Mouse (Mus musculus): Measurements from ENCODE around the gene Bok. TPM values are rescaled to one million over a fixed set of nuclear protein-coding genes. Genes with fewer than 3 reads are reported as not detected.
A peak's percentile ranks its signal among the peaks of the same experiment; 100 is the strongest.

Bok gene
- polyA plus RNA-seq, 1 experiment from 2014 or later, result 24.6 TPM

GRCm38 (mm10) chr1:93705389-93705788 lies 19.9 kb downstream of the Bok start:
- Histone ChIP-seq H3K36me3 (replicated peaks; ENCODE audit: control insufficient read depth, insufficient read depth, low read depth, low read length) (no peaks in the 10 kb centered on the region), H3K27ac (replicated peaks; ENCODE audit: low read depth, low read length) (no peak overlapping the region), H3K4me1 (ENCODE audit: control insufficient read depth, insufficient read depth, low read length) (no peaks in the 10 kb centered on the region), H3K4me2 (ENCODE audit: low read depth, low read length) (no peak overlapping the region), H3K27me3 (ENCODE audit: control insufficient read depth, insufficient read depth, low read length) (no peaks in the 10 kb centered on the region), H3K9me3 (replicated peaks; ENCODE audit: control insufficient read depth, low read length) (no peaks in the 10 kb centered on the region), H3K9ac (replicated peaks; ENCODE audit: low read length) (no peak overlapping the region), H3K4me3 (ENCODE audit: low read depth, low read length) (no peak overlapping the region)
- WGBS, result 83% methylated on average over 3 of the region's 3 CpGs
- no peak for ATAC-seq (replicated peaks; ENCODE audit: insufficient number of reproducible peaks, low FRiP score, low TSS enrichment, low read depth)
- DNase-seq (ENCODE audit: low spot score), result no peak

GRCm38 (mm10) chr1:93716166-93716565 lies 30.7 kb downstream of the Bok start:
- 82% methylated on average over 2 of the region's 2 CpGs for WGBS
- H3K9ac ChIP-seq (replicated peaks; ENCODE audit: low read length), result no peak overlapping the region
- H3K9me3 ChIP-seq (replicated peaks; ENCODE audit: control insufficient read depth, low read length), result no peaks in the 10 kb centered on the region
- H3K4me2 ChIP-seq (ENCODE audit: low read depth, low read length), result no peak overlapping the region
- no peaks in the 10 kb centered on the region; the same call in 1 of the 2 replicates for H3K36me3 ChIP-seq (replicated peaks; ENCODE audit: control insufficient read depth, insufficient read depth, low read depth, low read length)
- H3K4me1 ChIP-seq (ENCODE audit: control insufficient read depth, insufficient read depth, low read length), result no peaks in the 10 kb centered on the region
- no peak overlapping the region for H3K4me3 ChIP-seq (ENCODE audit: low read depth, low read length)
- DNase-seq (ENCODE audit: low spot score) (no peak), ATAC-seq (replicated peaks; ENCODE audit: insufficient number of reproducible peaks, low FRiP score, low TSS enrichment, low read depth) (no peak)
- no peak overlapping the region for H3K27ac ChIP-seq (replicated peaks; ENCODE audit: low read depth, low read length)
- no peaks in the 10 kb centered on the region for H3K27me3 ChIP-seq (ENCODE audit: control insufficient read depth, insufficient read depth, low read length)

- H3K4me1 ChIP-seq (ENCODE audit: control insufficient read depth, insufficient read depth, low read length), result no peaks in the 10 kb centered on the region
- no peaks in the 10 kb centered on the region; the same call in 1 of the 2 replicates for H3K36me3 ChIP-seq (replicated peaks; ENCODE audit: control insufficient read depth, insufficient read depth, low read depth, low read length)
- H3K4me2 ChIP-seq (ENCODE audit: low read depth, low read length), result no peak overlapping the region
- peak; percentile 59; the same call in 1 of the 2 replicates for ATAC-seq (replicated peaks; ENCODE audit: insufficient number of reproducible peaks, low FRiP score, low TSS enrichment, low read depth)
- H3K27ac ChIP-seq (replicated peaks; ENCODE audit: low read depth, low read length), result no peak overlapping the region
- no peak overlapping the region for H3K9ac ChIP-seq (replicated peaks; ENCODE audit: low read length)
- H3K27me3 ChIP-seq (ENCODE audit: control insufficient read depth, insufficient read depth, low read length), result no peaks in the 10 kb centered on the region
- no peaks in the 10 kb centered on the region for H3K9me3 ChIP-seq (replicated peaks; ENCODE audit: control insufficient read depth, low read length)
- WGBS, result 75% methylated on average over 7 of the region's 7 CpGs
- H3K4me3 ChIP-seq (ENCODE audit: low read depth, low read length), result no peak overlapping the region
- DNase-seq (ENCODE audit: low spot score), result no peak
These were observed 36.1 kb downstream of the Bok start for GRCm38 (mm10) chr1:93721557-93721956.

GRCm38 (mm10) chr1:93724623-93725022 lies 39.2 kb downstream of the Bok start:
- ATAC-seq (replicated peaks; ENCODE audit: insufficient number of reproducible peaks, low FRiP score, low TSS enrichment, low read depth) (no peak), DNase-seq (ENCODE audit: low spot score) (no peak)
- Histone ChIP-seq H3K27ac (replicated peaks; ENCODE audit: low read depth, low read length) (no peak overlapping the region), H3K27me3 (ENCODE audit: control insufficient read depth, insufficient read depth, low read length) (no peaks in the 10 kb centered on the region), H3K9ac (replicated peaks; ENCODE audit: low read length) (no peak overlapping the region), H3K4me2 (ENCODE audit: low read depth, low read length) (no peak overlapping the region), H3K4me3 (ENCODE audit: low read depth, low read length) (no peak overlapping the region), H3K4me1 (ENCODE audit: control insufficient read depth, insufficient read depth, low read length) (no peaks in the 10 kb centered on the region), H3K9me3 (replicated peaks; ENCODE audit: control insufficient read depth, low read length) (no peaks in the 10 kb centered on the region), H3K36me3 (replicated peaks; ENCODE audit: control insufficient read depth, insufficient read depth, low read depth, low read length) (no peaks in the 10 kb centered on the region)
- 89% methylated on average over 3 of the region's 3 CpGs for WGBS

GRCm38 (mm10) chr1:93725665-93726064 lies 40.2 kb downstream of the Bok start:
- Histone ChIP-seq H3K4me2 (ENCODE audit: low read depth, low read length) (no peak overlapping the region), H3K9ac (replicated peaks; ENCODE audit: low read length) (no peak overlapping the region), H3K27me3 (ENCODE audit: control insufficient read depth, insufficient read depth, low read length) (no peaks in the 10 kb centered on the region), H3K9me3 (replicated peaks; ENCODE audit: control insufficient read depth, low read length) (no peaks in the 10 kb centered on the region), H3K27ac (replicated peaks; ENCODE audit: low read depth, low read length) (no peak overlapping the region), H3K4me3 (ENCODE audit: low read depth, low read length) (no peak overlapping the region), H3K4me1 (ENCODE audit: control insufficient read depth, insufficient read depth, low read length) (no peaks in the 10 kb centered on the region), H3K36me3 (replicated peaks; ENCODE audit: control insufficient read depth, insufficient read depth, low read depth, low read length) (no peaks in the 10 kb centered on the region)
- 91% methylated on average over 5 of the region's 5 CpGs for WGBS
- ATAC-seq (replicated peaks; ENCODE audit: insufficient number of reproducible peaks, low FRiP score, low TSS enrichment, low read depth) (no peak), DNase-seq (ENCODE audit: low spot score) (no peak)

GRCm38 (mm10) chr1:93726116-93726515 lies 40.7 kb downstream of the Bok start:
- DNase-seq (ENCODE audit: low spot score) (no peak), ATAC-seq (replicated peaks; ENCODE audit: insufficient number of reproducible peaks, low FRiP score, low TSS enrichment, low read depth) (no peak)
- Histone ChIP-seq H3K36me3 (replicated peaks; ENCODE audit: control insufficient read depth, insufficient read depth, low read depth, low read length) (no peaks in the 10 kb centered on the region), H3K9ac (replicated peaks; ENCODE audit: low read length) (no peak overlapping the region), H3K9me3 (replicated peaks; ENCODE audit: control insufficient read depth, low read length) (no peaks in the 10 kb centered on the region), H3K4me2 (ENCODE audit: low read depth, low read length) (no peak overlapping the region), H3K4me1 (ENCODE audit: control insufficient read depth, insufficient read depth, low read length) (no peaks in the 10 kb centered on the region), H3K27ac (replicated peaks; ENCODE audit: low read depth, low read length) (no peak overlapping the region), H3K27me3 (ENCODE audit: control insufficient read depth, insufficient read depth, low read length) (no peaks in the 10 kb centered on the region), H3K4me3 (ENCODE audit: low read depth, low read length) (no peak overlapping the region)
- WGBS, result 86% methylated on average over 3 of the region's 3 CpGs

GRCm38 (mm10) chr1:93726974-93727373 lies 41.5 kb downstream of the Bok start:
- 83% methylated on average over 3 of the region's 3 CpGs for WGBS
- no peaks in the 10 kb centered on the region for H3K27me3 ChIP-seq (ENCODE audit: control insufficient read depth, insufficient read depth, low read length)
- H3K27ac ChIP-seq (replicated peaks; ENCODE audit: low read depth, low read length), result no peak overlapping the region
- H3K4me3 ChIP-seq (ENCODE audit: low read depth, low read length), result no peak overlapping the region
- no peaks in the 10 kb centered on the region for H3K4me1 ChIP-seq (ENCODE audit: control insufficient read depth, insufficient read depth, low read length)
- no peaks in the 10 kb centered on the region for H3K36me3 ChIP-seq (replicated peaks; ENCODE audit: control insufficient read depth, insufficient read depth, low read depth, low read length)
- ATAC-seq (replicated peaks; ENCODE audit: insufficient number of reproducible peaks, low FRiP score, low TSS enrichment, low read depth), result no peak; the same call in 1 of the 2 replicates
- DNase-seq (ENCODE audit: low spot score), result peak; percentile 60
- H3K4me2 ChIP-seq (ENCODE audit: low read depth, low read length), result no peak overlapping the region
- H3K9ac ChIP-seq (replicated peaks; ENCODE audit: low read length), result no peak overlapping the region
- H3K9me3 ChIP-seq (replicated peaks; ENCODE audit: control insufficient read depth, low read length), result no peaks in the 10 kb centered on the region

DNA sequence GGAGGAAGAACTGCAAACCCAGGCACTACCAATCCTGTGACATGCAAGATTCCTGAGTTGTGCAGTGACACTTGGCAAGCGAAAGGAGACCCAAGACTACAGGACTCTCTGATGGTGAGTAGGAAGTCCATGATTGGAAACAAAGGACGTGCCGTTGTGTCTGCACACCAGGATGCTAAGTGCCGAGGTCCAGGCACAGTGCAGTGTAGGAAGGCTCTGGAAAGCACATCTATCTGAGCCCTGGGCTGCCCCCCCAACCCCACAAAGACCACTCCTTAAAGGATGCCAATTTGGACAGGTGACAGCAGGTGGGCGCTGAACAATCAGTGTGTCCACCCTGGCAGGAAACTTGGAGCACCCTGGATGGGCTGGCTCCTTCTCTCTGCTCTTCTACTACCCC lies 45.6 kb downstream of the Bok start:
- Histone ChIP-seq H3K4me3 (ENCODE audit: low read depth, low read length) (no peak overlapping the region), H3K4me2 (ENCODE audit: low read depth, low read length) (no peak overlapping the region), H3K9ac (replicated peaks; ENCODE audit: low read length) (no peak overlapping the region), H3K4me1 (ENCODE audit: control insufficient read depth, insufficient read depth, low read length) (no peaks in the 10 kb centered on the region), H3K27ac (replicated peaks; ENCODE audit: low read depth, low read length) (no peak overlapping the region), H3K9me3 (replicated peaks; ENCODE audit: control insufficient read depth, low read length) (no peaks in the 10 kb centered on the region), H3K27me3 (ENCODE audit: control insufficient read depth, insufficient read depth, low read length) (no peaks in the 10 kb centered on the region), H3K36me3 (replicated peaks; ENCODE audit: control insufficient read depth, insufficient read depth, low read depth, low read length) (no peaks in the 10 kb centered on the region)
- DNase-seq (ENCODE audit: low spot score) (no peak), ATAC-seq (replicated peaks; ENCODE audit: insufficient number of reproducible peaks, low FRiP score, low TSS enrichment, low read depth) (no peak)
- WGBS, result 85% methylated on average over 5 of the region's 5 CpGs
